Mouse (Mus musculus) testis, adult 2 months (tissue): Measurements from ENCODE around the gene Gad2. TPM values are rescaled to one million over a fixed set of nuclear protein-coding genes. Genes with fewer than 3 reads are reported as not detected.
A peak's percentile ranks its signal among the peaks of the same experiment; 100 is the strongest.
"Not testable (repeated sequence)": the region's sequence is repeated elsewhere in the genome, so short reads cannot be mapped to it uniquely, and the experiment has no call there.

ENCODE experiments used
- H3K27ac ChIP-seq: fragments of 200-500 bp; 2 replicates; pipeline ENCODE4 v1.5.1; 2012; ENCODE audit warnings: low read depth, low read length; ENCODE audit not compliant: control insufficient read depth, insufficient read depth
- H3K27me3 ChIP-seq: fragments of 200-500 bp; 2 replicates; pipeline ENCODE4 v1.6.1; 2012; ENCODE audit warnings: mild to moderate bottlenecking, low read length, moderate library complexity; ENCODE audit not compliant: control insufficient read depth, insufficient read depth
- H3K36me3 ChIP-seq: fragments of 200-500 bp; 2 replicates; pipeline ENCODE4 v1.6.1; 2012; ENCODE audit warnings: mild to moderate bottlenecking, low read length; ENCODE audit not compliant: control insufficient read depth, insufficient read depth
- H3K4me1 ChIP-seq: fragments of 200-500 bp; 2 replicates; pipeline ENCODE4 v1.6.1; 2012; ENCODE audit warnings: low read length; ENCODE audit not compliant: control insufficient read depth, insufficient read depth
- H3K4me3 ChIP-seq: fragments of 200-500 bp; 2 replicates; pipeline ENCODE4 v1.5.1; 2012; ENCODE audit warnings: low read depth, mild to moderate bottlenecking, low read length, moderate library complexity, mixed read lengths; ENCODE audit not compliant: control insufficient read depth
- CTCF ChIP-seq: fragments of 200-500 bp; IDR thresholded peaks from 2 replicates; pipeline ENCODE4 v1.5.1; 2012; ENCODE audit warnings: low read depth, mild to moderate bottlenecking, inconsistent platforms, low read length, moderate library complexity; ENCODE audit not compliant: control insufficient read depth, insufficient read depth, insufficient replicate concordance
- POLR2A ChIP-seq: fragments of 200-500 bp; IDR thresholded peaks from 2 replicates; pipeline ENCODE4 v1.6.1; 2012; ENCODE audit warnings: low read depth, mild to moderate bottlenecking, inconsistent platforms, low read length, moderate library complexity; ENCODE audit not compliant: control insufficient read depth
- polyA plus RNA-seq: library from polyadenylated mRNA; depleted of rRNA; stranded (reverse); fragments of >200 nt; gene quantifications from 2 replicates; pipeline ENCODE4 v1.2.3, GENCODE M21; 2012; rRNA removed

Gene Gad2
- polyA plus RNA-seq: 0.63 and 0.93 TPM in 2 replicates

DNA sequence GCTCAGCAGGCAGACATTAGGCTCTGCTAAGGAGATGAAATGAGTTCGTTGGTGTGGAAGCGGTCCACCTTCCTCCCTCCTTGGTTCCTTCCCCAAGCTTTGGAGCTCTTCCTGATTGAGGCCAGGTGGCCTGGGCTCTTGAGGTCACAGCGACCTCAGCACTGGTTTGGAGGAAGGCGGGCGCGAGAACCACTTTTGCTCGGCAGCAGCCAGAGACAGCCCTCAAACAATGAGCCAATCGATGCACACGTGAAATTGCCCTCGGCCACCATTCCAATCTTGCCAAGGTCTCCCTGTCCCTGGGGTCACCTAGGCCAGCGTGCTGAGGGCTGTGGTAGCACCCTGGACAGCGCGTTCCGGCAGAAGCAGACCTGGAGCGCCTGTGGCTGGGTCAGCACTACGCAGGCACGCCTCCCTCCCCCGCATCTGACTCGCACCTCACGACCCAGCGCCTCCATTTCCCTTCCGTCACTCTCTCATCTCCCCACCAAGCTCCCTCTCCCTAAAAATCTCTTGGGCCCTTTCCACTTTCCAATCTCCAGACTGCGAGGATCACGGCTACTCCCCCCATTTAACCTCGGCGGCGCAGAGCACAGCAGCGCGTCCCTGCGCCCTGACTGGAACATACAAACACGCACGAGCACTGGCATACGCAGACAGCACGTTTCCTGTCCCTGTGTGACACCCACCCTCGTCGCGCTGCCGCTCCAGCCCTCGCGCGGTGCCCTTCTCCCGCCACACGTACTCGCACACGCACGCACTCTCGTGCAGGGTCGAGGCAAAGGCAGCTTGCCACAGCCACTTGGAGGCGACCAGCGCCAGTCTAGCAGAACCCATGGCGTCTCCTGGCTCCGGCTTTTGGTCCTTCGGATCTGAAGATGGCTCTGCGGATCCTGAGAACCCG is at the start of gene Gad2:
Gad2 (plus strand) TSS at position 378 of the 904 bp plus-strand sequence.
- Histone ChIP-seq H3K4me3 (peak within 1 kb of the TSS; percentile 41), H3K27me3 (no peaks in the 10 kb centered on the region), H3K27ac (no peak within 1 kb of the TSS), H3K36me3 (no peaks in the 10 kb centered on the region), H3K4me1 (peaks cover 10% of the 10 kb centered on the region)
- TF ChIP-seq CTCF (no peak), POLR2A (no peak)

GRCm38 (mm10) chr2:22587469-22588169 is 34.4 kb upstream of the Gad2 start:
- H3K27me3 ChIP-seq, H3K36me3 ChIP-seq, H3K4me1 ChIP-seq: not testable (repeated sequence)

GRCm38 (mm10) chr2:22588170-22588541 is 33.8 kb upstream of the Gad2 start:
- H3K4me1 ChIP-seq, H3K36me3 ChIP-seq, H3K27me3 ChIP-seq, H3K4me3 ChIP-seq, H3K27ac ChIP-seq: not testable (repeated sequence)

More at GRCm38 (mm10) chr2:22587469-22588169, 34.4 kb upstream of the Gad2 start:
- not testable (repeated sequence) for H3K4me3 ChIP-seq, H3K27ac ChIP-seq

GRCm38 (mm10) chr2:22588673-22589381 is 33.2 kb upstream of the Gad2 start:
- not testable (repeated sequence) for H3K4me1 ChIP-seq, H3K4me3 ChIP-seq, H3K27me3 ChIP-seq, H3K27ac ChIP-seq, H3K36me3 ChIP-seq

DNA sequence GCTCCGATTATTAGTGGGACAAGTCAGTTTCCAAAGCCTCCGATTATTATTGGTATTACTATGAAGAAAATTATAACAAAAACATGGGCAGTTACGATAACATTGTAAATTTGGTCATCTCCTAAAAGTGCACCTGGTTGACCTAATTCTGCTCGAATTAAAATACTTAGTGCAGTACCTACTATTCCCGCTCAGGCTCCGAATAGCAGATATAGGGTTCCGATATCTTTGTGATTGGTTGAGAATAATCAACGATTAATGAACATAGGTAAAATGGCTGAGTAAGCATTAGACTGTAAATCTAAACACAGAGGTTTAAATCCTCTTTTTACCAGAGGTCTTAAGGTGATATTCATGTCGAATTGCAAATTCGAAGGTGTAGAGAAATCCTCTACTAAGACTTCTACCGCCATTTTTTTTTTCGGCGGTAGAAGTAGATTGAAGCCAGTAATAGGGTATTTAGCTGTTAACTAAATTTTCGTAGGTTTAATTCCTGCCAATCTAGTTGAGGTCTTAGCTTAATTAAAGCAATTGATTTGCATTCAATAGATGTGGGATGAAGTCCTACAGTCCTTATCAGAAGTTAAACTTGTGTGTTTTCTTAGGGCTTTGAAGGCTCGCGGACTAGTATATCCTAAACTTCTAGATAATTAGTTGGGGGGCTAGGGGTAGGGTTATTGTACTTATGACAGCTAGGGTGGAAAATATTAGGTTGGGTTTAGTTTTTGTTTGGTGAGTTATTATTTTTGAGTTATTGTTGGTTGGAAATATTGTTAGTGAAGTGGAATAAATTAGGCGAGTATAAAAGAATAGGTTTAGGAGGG is 32.4 kb upstream of the Gad2 start:
- not testable (repeated sequence) for H3K27me3 ChIP-seq, H3K36me3 ChIP-seq, H3K27ac ChIP-seq, H3K4me3 ChIP-seq, H3K4me1 ChIP-seq

GRCm38 (mm10) chr2:22590206-22590490 is 31.9 kb upstream of the Gad2 start:
- H3K4me1 ChIP-seq: no peaks in the 10 kb centered on the region
- H3K27me3 ChIP-seq: no peaks in the 10 kb centered on the region
- TF ChIP-seq POLR2A: no peak
- TF ChIP-seq CTCF: no peak
- no peaks in the 10 kb centered on the region for H3K36me3 ChIP-seq
- no peak overlapping the region for H3K4me3 ChIP-seq
- H3K27ac ChIP-seq: no peak overlapping the region

DNA sequence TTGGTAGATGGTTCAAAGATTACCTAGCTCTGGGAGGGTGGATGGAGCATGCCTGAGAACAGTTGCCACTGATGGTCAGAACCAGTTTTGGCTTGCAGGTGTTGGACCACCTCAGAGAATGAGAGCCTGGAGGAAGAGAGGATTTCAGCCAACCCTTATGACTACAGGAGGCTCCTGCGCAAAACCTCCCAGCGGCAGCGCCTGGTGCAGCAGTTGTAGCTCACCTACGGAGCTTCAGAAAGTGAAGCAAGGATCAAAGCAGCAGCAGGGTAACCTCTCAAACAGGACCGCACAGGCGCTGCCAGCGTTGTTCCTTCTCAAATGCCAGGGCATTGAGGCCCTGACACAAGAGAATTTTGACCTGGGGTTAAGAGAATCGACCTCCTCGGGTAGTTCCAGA is 4.1 kb upstream of the Gad2 start:
- H3K4me3 ChIP-seq: no peak overlapping the region
- H3K36me3 ChIP-seq: no peaks in the 10 kb centered on the region
- TF ChIP-seq CTCF (no peak), POLR2A (no peak)
- no peak overlapping the region for H3K27ac ChIP-seq
- H3K27me3 ChIP-seq: no peaks in the 10 kb centered on the region
- peaks cover 8% of the 10 kb centered on the region for H3K4me1 ChIP-seq
